Mouse (Mus musculus) yolk sac, embryonic 10.5 days (tissue): ENCODE measurements at regions not wholly inside any gene's neighbourhood (a gene's known extent, or its start where the extent isn't known, plus 50 kb on each side); places are given as distances from the start of the nearest gene placed in this dataset.

Source experiments
- DNase-seq: peaks from one replicate; pipeline ENCODE4 v3.0.0-alpha.2; 2017; ENCODE audit warnings: low spot score

GRCm38 (mm10) chr8:49396519-49396918 lies 552.8 kb upstream of the Tenm3 start:
- no peak for DNase-seq

DNA sequence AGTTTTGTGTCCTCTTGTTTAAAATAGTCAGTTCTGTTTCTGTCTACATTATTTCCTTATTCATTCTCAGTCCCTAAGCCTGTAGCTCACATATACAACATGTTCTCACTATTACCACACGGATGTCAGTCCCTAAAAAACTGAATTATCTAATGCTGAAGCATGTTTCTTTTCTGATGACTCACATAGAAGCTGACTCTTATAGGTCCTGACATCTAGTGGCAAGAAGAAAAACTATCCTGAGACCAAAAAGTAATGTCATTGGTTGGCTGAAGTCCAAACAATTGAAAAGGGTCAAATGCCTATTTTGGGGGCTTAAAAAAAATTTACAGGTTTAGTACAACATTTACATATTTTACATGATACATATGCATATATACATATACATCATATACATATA lies 551.3 kb upstream of the Tenm3 start:
- no peak for DNase-seq

DNA sequence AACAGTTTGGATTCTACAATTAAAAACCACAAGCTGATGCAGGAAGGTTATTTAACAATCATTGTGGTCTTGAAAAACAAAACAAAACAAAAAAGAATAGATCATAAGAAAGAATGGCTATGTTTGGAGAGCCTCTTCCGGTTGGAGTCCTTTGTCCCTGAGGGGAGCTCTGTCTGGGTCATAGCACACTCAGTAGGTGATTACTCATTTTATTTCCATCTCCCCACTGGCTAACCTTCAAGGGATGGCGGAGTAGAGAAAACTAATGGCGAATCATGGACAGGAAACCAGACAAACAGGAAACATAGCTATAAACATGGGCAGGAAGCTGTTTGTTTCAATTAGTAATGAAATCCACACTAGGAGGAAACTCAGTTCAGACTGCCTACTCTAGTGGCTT lies 545.8 kb upstream of the Tenm3 start:
- no peak for DNase-seq

DNA sequence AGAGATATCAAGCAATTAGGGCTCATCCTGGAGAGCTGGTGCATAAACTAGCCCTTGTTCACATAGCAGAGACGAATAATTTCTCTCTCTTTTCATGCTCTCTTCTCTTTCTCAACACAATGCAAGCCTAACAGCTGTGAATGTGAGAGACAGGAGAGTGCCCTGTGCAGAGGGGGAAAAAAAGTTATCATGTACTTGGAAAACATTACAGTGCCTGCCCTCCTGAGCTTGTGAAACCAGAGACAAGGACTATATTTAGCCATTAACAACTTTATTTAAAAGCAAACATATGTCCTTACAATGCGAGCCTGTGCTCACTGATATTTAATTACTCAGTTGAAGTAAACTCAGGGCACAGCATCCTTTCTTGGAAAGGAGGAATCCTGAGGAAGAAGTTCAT lies 543.8 kb upstream of the Tenm3 start:
- DNase-seq = no peak

- DNase-seq = no peak
Measured at GRCm38 (mm10) chr8:49372686-49373085, 528.9 kb upstream of the Tenm3 start.

DNA sequence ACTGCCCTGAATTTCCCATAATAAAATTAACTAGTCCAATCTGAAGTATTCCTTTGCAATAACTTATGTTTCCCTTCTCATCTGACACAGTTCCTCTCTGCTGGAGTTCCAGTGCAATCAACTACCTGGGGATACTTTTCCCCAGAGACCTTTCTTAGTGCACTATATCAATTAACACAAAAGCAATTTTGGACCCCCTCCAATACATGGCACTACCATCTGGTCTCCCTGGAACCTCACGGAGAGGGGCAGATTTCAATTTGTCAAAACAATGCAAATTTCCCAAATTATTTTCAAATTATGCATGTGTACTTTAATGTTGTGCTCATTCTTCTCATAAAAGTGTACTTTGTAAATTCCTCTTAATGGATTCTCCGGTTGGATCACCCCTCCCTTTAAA lies 518.9 kb upstream of the Tenm3 start:
- DNase-seq = no peak

GRCm38 (mm10) chr8:49361443-49361842 lies 517.7 kb upstream of the Tenm3 start:
- DNase-seq = no peak

DNA sequence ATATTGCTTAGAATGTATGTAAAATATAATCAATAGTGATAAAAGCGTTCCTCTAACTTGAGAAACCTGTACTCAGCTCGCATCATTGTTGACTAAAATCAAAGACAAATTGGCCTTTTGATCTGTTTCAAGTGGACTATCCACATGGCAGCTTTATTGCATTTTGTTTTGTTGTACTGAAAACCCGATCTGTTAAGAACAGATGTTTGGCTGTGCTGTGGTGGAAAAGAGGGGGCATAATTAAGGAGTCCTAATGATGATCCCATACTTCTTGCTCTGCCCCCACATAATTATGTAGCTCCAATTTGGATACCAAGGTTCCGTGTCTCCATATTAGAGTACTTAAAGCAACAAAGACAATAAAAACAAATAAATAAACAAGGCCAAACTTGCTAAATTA lies 516.4 kb upstream of the Tenm3 start:
- no peak for DNase-seq

DNA sequence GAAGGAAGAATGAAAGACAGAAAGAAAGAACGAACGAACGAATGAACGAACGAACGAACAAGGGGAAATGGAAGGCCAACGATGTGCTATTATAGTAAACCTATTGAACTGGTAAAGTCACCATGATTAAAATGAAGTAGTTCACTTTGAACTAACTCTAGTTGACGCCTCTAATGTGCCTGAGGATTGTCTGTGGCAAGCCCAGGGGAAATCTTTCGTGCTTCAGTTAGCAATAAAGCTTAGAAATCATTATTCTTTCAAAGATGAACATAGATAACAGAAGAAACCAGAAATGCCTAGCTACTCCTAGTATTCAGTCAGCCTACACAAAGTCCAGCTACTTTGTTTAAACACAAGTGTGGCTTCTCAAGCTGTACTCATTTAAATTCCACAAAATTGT lies 515.9 kb upstream of the Tenm3 start:
- DNase-seq = no peak

- no peak for DNase-seq
Measured at GRCm38 (mm10) chr8:49348602-49349001, 504.9 kb upstream of the Tenm3 start.

GRCm38 (mm10) chr8:49338716-49339115 lies 495.0 kb upstream of the Tenm3 start:
- DNase-seq = no peak

GRCm38 (mm10) chr8:49326980-49327379 lies 483.2 kb upstream of the Tenm3 start:
- no peak for DNase-seq

- no peak for DNase-seq
Measured at GRCm38 (mm10) chr8:49321404-49321803, 477.7 kb upstream of the Tenm3 start.

DNA sequence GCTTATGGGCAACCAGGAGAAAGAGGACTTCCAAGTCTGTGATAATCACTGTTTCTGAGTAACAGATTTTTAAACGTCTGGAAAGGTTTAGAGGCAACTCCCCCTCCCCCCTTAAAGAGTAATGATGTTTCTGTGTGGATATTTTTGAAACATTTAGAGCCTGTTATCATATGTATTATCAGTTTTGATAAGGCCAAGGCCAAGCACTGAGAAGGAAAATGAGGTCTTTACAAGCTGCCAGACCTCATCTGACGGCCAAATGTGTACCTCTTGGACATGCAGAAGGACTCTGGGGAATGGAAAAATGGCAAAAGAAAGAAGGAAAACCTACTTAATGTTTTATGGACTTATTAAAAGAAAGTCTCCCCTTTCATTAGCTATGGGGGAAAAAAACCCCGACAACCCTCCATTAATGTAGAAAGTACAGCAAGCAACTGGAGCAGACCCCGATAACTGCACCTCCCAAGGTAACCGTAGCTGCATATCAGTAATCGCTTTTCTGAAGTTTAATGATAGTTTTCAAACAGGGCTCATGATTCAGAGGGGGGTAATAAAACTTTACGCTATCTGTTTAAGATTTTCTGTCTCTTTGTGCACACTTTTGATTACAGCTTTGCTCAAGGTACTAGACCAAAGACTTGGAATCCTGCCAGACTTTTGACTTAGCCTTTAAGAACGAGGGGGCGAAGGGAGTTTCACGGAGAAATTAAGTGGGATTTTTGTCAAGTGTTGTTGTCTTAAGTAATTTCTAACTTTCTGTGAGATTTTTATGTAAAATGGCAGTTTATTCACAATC lies 469.9 kb upstream of the Tenm3 start:
- DNase-seq = no peak

- no peak for DNase-seq
Measured at GRCm38 (mm10) chr8:49312816-49313215, 469.1 kb upstream of the Tenm3 start.

DNA sequence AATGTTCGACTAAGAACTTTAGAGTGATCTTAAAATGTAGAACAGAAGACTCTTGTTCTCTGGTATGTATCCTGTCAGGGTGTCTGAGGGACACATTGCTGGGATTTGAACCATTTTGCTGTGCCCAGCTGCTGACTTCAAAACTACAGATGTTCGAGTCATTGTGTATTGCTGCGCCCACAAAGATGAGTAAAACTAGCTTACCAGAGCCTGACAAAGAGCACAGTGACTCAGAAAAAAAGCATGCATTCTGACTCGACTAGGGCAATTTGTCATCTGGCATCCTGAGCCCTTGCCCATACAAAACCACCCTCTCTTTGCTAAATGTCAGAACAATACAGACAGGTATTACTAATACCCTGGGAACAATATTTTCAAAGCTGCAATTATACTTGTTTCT lies 438.6 kb upstream of the Tenm3 start:
- no peak for DNase-seq

DNA sequence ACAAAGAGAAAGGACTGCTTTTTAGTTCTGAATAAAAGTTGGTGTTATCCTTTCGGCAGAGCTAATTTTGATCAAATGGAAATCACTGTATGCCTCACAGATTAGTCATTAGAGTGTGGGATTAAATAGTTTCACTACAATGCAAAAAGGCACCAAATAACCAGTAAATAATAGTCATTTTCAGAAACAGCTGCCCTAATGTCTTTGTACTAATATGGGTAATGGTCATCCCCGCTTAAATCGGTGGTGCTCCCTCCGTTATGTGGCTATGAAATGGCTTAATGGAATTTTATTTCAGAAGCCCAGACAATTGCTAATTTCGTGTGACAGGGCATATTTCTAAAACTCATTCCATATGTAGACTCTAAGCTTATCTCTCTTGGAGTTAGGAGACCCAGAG lies 437.5 kb upstream of the Tenm3 start:
- DNase-seq = no peak

DNA sequence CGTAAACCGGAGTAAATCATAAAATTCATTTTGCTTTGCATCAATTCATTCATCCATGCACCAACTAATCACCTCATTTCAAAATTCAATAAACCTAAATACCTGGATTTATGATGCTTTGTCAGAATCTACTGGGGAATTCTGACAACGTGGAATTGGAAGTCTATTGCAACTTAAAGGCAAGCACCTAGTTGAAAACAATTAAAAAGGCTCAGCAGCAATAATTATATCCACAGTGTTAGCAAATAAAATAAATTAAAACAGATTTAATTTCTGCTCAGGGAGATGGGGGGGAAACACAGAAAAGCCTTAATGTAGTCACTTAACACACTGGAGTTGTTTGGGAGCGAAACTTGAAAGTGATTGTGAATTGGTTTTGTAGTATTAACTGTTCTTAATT lies 430.3 kb upstream of the Tenm3 start:
- DNase-seq = no peak

- no peak for DNase-seq
Measured at GRCm38 (mm10) chr8:49273109-49273508, 429.4 kb upstream of the Tenm3 start.

- DNase-seq = no peak
Measured at GRCm38 (mm10) chr8:49263416-49263815, 419.7 kb upstream of the Tenm3 start.

- DNase-seq = no peak
Measured at GRCm38 (mm10) chr8:49262797-49263196, 419.0 kb upstream of the Tenm3 start.

DNA sequence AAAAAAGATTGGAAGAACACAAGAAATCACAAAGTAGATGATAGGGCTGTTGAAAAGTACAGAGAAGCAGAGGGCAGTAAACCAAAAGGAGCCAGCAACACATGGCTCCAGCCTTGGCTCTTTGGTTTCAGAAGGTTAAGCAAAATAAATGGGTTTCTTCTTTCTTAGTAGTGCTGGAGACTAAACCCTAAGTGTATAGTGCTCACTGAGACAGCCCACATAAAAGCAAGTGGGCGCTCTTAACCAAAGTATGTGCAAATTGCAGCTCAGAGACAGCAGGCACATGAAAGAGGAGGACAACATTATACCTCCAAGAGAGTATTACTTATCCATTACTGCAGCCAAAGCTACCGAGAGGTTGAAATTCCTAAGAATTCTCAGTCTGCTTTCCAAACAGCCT lies 412.2 kb upstream of the Tenm3 start:
- no peak for DNase-seq

DNA sequence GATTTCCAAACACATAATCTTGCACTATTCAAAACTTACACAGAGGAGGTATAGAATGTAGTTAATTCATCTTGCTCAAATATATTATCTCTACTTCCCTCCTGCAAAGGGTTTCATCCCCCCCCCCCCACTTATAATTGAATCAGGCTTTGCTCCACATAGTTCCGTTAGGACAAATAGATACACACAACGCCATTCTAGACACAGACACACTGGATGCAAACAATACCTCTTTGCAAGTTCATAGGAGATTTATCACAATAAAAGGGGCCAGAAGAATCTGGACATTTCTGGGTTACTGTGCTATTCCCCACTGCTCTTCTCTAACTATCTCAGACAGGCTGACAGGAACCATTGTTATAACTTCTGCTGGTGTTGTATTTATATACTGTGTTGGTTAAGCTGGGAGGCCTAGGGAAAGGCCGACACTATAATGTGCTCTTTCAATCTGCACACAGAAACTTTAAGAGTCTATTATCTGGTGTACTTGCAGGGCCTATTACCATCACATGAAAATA lies 410.6 kb upstream of the Tenm3 start:
- DNase-seq = no peak

DNA sequence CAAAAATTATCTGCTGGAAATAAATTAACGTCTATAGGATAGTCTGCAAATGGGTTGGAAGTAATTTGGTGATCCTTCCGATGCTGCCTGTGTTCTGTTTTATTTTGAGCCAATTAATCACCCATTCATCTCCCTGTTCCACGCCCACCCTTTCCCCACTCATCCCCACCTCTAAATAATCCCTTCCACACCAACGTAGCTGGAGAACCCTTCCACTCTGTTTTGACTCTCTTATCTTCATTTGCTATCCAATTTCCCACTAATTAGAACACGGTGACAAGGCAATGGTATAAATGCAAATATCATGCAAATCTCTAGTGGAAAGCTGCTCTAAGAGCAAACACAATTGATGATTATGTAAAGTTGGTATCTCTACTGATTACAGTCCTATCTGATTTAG lies 399.3 kb upstream of the Tenm3 start:
- DNase-seq = no peak

- no peak for DNase-seq
Measured at GRCm38 (mm10) chr8:49236822-49237071, 393.0 kb upstream of the Tenm3 start.
